Mouse (Mus musculus): ENCODE data around the gene Gstm2.
A peak's percentile ranks its signal among the peaks of the same experiment; 100 is the strongest.
"Not testable (repeated sequence)": the region's sequence is repeated elsewhere in the genome, so short reads cannot be mapped to it uniquely, and the experiment has no call there.

The Gstm2 gene

GRCm38 (mm10) chr3:107996576-107996975 lies 10.3 kb upstream of the Gstm2 start:
- DNase-seq (ENCODE audit: low read depth), result no peak

- DNase-seq (ENCODE audit: low read depth), result not testable (repeated sequence)
Measured at GRCm38 (mm10) chr3:107995974-107996373, 9.7 kb upstream of the Gstm2 start.

- not testable (repeated sequence) for DNase-seq (ENCODE audit: low read depth)
Measured at GRCm38 (mm10) chr3:107985141-107985540, 1.1 kb downstream of the Gstm2 start.

GRCm38 (mm10) chr3:107984471-107984870 lies 1.8 kb downstream of the Gstm2 start:
- no peak for DNase-seq (ENCODE audit: low read depth)

GRCm38 (mm10) chr3:107983771-107984170 lies 2.5 kb downstream of the Gstm2 start:
- no peak for DNase-seq (ENCODE audit: low read depth)

- no peak for DNase-seq (ENCODE audit: low read depth)
Measured at GRCm38 (mm10) chr3:107982726-107983125, 3.5 kb downstream of the Gstm2 start.

GRCm38 (mm10) chr3:107981261-107981660 lies 5.0 kb downstream of the Gstm2 start:
- DNase-seq (ENCODE audit: low read depth), result no peak

- DNase-seq (ENCODE audit: low read depth), result no peak
Measured at GRCm38 (mm10) chr3:107977691-107978090, 8.6 kb downstream of the Gstm2 start.

GRCm38 (mm10) chr3:107974237-107974636 lies 12.0 kb downstream of the Gstm2 start:
- DNase-seq (ENCODE audit: low read depth), result peak; percentile 76

GRCm38 (mm10) chr3:107972070-107972469 lies 14.2 kb downstream of the Gstm2 start:
- DNase-seq (ENCODE audit: low read depth), result no peak

- DNase-seq (ENCODE audit: low read depth), result not testable (repeated sequence)
Measured at GRCm38 (mm10) chr3:107971101-107971500, 15.2 kb downstream of the Gstm2 start.

- no peak for DNase-seq (ENCODE audit: low read depth)
Measured at GRCm38 (mm10) chr3:107968724-107969395, 17.4 kb downstream of the Gstm2 start, which contains the start of gene Gstm3. Gstm3 (minus strand) TSS chr3:107969283.

- no peak for DNase-seq (ENCODE audit: low read depth)
Measured at GRCm38 (mm10) chr3:107966631-107967030, 19.6 kb downstream of the Gstm2 start.

- DNase-seq (ENCODE audit: low read depth), result no peak
Measured at GRCm38 (mm10) chr3:107965592-107965991, 20.7 kb downstream of the Gstm2 start.

- peak; percentile 79 for DNase-seq (ENCODE audit: low read depth)
Measured at GRCm38 (mm10) chr3:107964656-107965308, 21.5 kb downstream of the Gstm2 start.

GRCm38 (mm10) chr3:107964026-107964425 lies 22.2 kb downstream of the Gstm2 start:
- DNase-seq (ENCODE audit: low read depth), result no peak

GRCm38 (mm10) chr3:107955260-107955659 lies 31.0 kb downstream of the Gstm2 start:
- not testable (repeated sequence) for DNase-seq (ENCODE audit: low read depth)

GRCm38 (mm10) chr3:107953906-107954305 lies 32.3 kb downstream of the Gstm2 start:
- no peak for DNase-seq (ENCODE audit: low read depth)

GRCm38 (mm10) chr3:107953328-107953755 lies 32.9 kb downstream of the Gstm2 start:
- DNase-seq (ENCODE audit: low read depth), result peak; percentile 79

GRCm38 (mm10) chr3:107950531-107950930 lies 35.7 kb downstream of the Gstm2 start:
- DNase-seq (ENCODE audit: low read depth), result no peak

GRCm38 (mm10) chr3:107949461-107949860 lies 36.8 kb downstream of the Gstm2 start:
- DNase-seq (ENCODE audit: low read depth), result not testable (repeated sequence)

GRCm38 (mm10) chr3:107945729-107946128 lies 40.5 kb downstream of the Gstm2 start:
- DNase-seq (ENCODE audit: low read depth), result peak; percentile 11

- DNase-seq (ENCODE audit: low read depth), result no peak
Measured at GRCm38 (mm10) chr3:107943239-107943990, 42.8 kb downstream of the Gstm2 start, which contains the start of gene Gstm6. Gstm6 (minus strand) TSS chr3:107943749.

Data from 416B (cell line).